Mouse (Mus musculus): ENCODE measurements around the gene Mpst. TPM values are rescaled to one million over a fixed set of nuclear protein-coding genes. Genes with fewer than 3 reads are reported as not detected.

Mpst gene
- 10 to 100 TPM; 50.5 to 55.2 TPM for total RNA-seq (2021)
- long read RNA-seq, partial matches to known transcripts = 0 of 2 reads
- long read RNA-seq, other reads (novel, unspliced or antisense) = 1 of 2 reads

DNA sequence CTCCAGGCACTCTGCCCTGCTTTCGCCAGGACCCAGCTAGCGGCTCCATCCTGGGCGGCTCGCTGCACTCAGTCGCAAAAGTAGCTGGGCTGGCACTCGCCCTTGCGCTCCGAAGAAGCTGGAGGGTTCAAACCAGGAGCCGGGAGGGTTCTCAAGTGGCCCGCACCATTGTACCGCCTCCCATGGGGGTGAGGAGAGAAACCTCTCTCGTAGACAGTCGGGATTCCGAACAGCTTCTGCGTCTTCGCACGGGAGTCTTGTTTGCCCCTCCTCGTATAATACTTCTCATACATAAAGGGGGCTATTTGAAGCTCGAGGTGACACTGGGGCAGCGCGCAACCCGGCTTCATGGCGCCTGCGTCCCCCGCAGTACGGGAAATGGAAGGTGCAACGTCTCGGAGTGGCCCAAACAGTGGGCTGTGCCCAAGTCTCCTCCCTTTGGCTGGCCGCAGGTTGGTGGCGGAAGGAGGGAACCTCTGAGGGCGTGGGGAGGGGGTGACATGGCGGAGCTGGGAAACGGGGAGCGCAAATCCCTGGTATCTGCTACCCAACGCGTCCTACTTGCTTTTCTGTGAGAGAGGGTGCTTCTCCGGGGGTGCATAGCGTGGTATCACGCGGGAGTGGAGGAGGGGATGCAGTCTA is at the start of gene Mpst:
Gene Mpst (plus strand): TSS at position 124 of the 642 bp plus-strand sequence.
- DNase-seq (ENCODE audit: low spot score in 2 of 2) = peak; percentile 89 to 93

- DNase-seq (ENCODE audit: low spot score in 2 of 2) = no peak
Observed at GRCm38 (mm10) chr15:78365916-78366315, 40.3 kb upstream of the Mpst start.

DNA sequence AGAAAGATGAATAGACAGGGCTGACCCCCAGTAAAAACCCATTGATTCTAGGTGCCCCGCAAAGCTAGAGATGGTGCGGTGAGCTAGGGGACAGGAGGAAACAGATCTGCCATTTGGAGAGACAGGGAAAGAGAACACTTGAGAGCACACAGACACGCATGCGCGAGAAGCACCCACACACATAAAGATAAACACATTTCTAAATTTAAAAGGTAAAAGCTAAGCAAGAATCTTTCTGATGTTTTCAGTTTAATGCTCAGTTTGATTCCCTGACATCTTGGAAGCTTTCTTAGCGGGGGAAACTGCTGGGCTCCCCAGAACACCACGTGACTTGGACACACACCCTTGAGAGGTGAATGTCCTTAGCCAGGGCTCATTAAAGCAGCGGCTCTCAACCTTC is 39.3 kb upstream of the Mpst start:
- no peak for DNase-seq (ENCODE audit: low spot score in 2 of 2)

GRCm38 (mm10) chr15:78367811-78368210 is 38.4 kb upstream of the Mpst start:
- no peak for DNase-seq (ENCODE audit: low spot score in 2 of 2)

- peak; percentile 63 to 70 for DNase-seq (ENCODE audit: low spot score in 2 of 2)
Observed at GRCm38 (mm10) chr15:78368926-78369346, 37.3 kb upstream of the Mpst start.

DNA sequence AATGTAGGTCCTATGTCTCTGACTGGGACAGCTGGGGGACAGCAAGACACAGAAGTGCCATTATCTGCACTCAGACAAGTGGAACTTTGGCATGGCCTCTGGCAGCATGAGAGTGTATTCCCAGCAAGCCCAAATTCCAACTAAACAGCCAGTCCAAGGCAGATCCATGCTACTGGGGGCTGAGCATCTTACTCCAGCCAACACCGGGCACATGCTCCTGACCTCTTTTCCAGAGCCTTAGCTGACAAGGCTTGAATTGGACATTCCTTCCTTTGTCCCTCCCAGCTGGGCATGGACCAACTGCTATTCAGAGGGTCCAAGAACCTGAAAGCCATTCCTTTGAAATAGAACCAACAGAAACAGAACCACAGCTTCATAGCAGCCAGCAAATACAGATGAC is 36.6 kb upstream of the Mpst start:
- DNase-seq (ENCODE audit: low spot score in 2 of 2) = peak; percentile 42 to 52

DNA sequence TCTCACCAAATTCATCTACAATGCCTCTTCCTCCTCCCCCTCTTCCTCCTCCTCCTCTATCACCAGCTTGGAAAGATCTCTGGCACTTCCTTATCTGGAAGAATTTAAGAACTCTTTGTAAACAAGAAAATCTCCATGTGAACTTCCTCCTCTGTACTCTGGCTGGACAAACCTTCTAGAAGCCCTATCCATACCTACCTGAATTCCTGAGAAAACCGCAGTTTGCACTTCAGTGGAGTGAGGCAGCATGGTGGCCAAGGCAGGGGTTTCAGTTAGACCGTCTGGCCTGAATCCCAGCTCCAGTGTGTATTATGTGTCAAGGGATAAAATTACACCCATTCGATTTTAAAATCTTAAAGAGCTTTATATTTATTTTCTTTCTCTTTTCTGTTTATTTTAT is 33.4 kb upstream of the Mpst start:
- no peak for DNase-seq (ENCODE audit: low spot score in 2 of 2)

DNA sequence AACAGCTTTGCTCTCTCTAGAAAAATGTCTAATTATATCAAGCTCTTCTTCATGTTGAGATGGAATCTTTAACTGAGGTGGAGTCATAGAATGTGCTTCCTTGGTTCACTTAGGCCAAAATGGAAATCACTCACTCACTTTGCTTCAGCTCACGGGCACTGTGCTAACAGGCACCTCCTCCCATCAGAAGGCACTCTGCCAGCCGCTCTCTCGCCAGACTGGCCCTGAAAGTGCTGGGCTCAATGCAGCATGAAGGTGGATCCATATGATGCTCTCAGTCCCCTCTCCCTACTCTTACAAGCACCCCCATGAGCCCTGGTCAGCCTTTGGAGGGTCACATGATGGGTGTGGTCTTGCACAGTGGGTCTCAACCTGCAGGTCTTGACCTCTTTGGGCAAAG is 32.0 kb upstream of the Mpst start:
- DNase-seq (ENCODE audit: low spot score in 2 of 2) = no peak

GRCm38 (mm10) chr15:78377859-78378258 is 28.4 kb upstream of the Mpst start:
- DNase-seq (ENCODE audit: low spot score in 2 of 2) = no peak

DNA sequence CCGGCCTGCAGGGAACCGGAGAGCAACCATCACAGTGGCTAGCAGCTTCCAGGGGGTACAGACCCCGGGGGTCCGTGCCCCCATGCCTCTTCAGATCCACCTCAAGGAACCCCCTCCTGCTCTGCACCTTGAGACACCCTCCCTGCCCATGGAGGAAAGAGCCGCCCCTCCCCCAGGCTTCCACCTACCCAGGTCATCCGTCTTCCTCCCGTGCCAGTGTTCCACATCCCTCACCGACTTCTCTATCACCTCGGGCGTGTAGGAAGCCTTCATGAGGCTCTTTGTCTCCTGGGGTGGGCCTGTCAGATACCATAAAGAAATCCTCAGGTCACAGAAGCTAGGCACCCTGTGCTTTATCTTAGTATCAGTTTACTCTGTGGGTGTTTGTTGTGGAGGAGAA is 27.7 kb upstream of the Mpst start:
- no peak for DNase-seq (ENCODE audit: low spot score in 2 of 2)

DNA sequence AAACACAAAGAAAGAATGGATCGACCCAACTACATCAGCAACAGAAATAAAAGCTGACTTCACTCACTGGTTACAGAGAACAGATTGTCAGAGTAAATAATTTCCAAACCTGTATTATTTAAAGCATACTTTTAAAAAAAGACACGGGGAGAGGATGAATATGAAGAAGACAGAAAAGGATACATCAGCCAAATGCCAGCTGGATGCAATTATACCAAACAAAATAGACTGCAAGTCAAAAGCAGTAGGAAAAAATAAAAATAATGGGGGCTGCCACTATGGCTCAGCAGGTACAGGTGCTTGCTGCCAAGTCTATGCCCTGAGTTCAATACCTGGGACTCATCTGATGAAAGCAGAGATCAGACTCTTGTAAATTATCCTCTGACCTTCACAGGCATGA is 26.0 kb upstream of the Mpst start:
- DNase-seq (ENCODE audit: low spot score in 2 of 2) = no peak

DNA sequence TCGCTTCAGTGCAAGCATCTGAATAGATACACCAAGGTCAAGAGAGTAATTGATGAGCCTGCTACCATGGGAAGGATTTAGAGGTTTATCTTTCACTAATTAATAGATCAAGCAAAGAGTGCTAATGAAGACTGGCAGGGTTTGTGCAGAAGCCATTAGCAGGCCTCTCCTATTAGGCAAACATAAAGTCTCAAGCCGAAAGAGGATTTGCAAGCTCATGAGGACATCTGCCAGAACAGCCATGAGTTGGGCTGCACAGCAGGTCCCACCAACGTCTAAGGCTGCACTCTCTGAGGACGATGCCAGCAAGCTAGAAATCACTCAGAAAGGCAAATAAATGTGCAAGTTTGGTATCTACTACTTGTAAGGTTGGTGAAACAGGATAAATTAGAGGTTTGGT is 25.5 kb upstream of the Mpst start:
- no peak for DNase-seq (ENCODE audit: low spot score in 2 of 2)

DNA sequence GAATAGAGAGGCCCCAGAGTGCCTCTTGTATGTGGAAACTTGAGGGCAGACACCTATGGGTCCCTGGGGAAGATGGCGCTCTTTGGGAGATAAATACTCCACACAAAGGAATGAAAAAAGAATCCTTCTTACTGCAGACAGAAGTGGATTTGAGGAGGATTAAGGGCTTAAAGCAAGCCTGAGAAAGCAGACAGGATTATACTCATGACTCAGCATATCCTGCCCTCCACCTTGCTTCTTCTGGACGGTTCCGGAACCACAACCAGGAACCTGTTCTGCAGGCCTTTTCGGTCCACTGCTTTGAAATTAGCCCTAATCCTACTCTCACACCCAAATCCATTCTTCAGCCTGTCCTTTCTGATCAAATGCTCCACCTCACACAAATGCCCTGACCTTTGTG is 24.1 kb upstream of the Mpst start:
- no peak for DNase-seq (ENCODE audit: low spot score in 2 of 2)

DNA sequence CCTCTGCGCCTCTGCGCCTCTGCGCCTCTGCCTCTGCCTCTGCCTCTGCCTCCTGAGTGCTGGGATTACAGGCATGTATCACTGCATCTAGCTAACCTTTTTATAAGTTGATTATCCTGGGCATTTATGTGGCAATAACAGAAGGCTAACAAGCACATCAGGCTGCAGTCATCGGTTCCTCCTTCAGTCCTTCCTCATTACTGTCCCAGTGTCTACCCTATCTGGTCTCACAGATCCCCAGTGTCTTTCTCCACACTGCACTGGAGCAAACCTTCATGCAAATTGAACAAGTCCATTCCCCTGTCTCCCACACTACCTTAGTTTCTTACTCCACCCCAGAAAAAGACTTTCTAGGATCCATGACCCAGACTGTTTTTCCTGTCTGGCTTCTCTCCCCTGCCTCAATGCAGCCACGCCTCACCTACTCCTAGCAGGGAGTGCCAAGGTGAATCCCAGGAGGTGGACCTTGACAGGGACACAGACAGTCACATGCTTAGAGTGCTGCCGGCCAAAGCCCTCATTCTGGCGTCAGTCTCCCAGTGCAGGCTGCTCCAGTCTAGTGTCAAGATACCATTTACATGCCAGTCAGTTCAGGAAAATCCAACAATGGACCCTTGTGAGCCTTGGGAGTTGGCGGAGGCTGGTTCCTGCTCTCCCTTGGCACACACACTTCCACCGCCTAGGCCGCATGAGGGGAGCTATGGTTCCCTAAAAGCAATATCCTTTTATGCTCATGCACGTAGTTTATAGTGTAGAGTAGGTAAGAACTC is 22.6 kb upstream of the Mpst start:
- DNase-seq (ENCODE audit: low spot score in 2 of 2) = peak; percentile 46 to 62

DNA sequence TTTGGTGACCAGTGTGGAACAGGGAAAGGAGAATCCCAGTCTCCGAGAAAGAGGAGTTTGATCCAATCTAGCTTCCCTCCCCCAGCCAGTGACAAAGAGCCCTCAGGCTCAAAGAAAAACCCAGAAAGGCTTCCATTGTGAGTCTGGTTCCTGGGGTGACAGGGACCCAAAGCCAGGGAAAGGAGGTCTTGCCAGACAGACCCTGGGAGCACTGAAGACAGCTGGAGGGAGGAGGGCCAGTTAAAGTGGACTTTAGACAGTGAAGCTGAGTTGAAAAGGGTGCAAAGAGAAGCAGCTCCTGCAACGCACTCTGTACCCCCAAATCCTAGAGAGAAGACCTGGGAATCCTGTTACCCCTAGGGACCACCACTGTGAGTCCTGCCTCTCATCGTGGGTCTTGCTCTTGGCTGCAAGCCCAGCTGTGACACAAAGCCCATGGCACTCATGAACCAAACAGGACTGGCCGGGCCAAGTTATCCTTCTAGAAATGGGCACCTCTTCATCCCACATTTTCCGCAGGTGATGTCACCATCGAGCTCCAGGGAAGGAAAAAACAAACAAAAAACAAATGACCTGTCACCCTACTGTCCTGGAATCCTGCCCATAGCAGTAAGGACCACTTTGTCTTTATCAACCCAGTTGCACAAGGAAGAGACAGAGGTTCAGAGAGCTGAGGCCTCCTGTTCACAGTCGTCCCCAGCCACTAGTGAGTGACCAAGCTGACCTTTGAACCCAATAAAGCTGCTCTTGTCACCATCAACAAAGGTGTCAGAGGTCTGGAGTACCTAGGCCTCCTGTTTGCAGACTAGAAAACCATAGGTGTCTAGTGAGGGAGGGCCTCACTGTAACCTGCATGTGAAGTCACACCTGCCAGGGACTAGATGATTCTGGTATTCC is 21.7 kb upstream of the Mpst start:
- DNase-seq (ENCODE audit: low spot score in 2 of 2) = peak; percentile 54 to 67

DNA sequence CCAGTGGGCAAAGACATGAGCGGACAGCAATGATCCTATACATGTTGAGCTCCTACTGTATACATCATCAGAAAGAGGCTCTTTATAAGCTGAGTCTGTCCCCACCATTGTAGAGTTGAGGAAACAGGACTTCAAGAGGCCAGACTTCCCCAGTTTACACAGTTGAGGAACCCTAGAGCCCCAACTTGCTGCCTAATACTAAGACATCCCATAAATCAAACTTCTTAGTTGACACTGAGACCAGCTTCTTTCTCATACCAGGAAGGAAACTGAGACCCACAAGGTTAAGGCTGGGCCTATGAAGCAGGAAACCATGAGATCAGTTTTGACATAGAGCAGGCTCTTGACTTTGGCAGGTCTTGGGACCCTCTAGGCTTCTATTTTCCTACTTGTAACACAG is 20.7 kb upstream of the Mpst start:
- no peak for DNase-seq (ENCODE audit: low spot score in 2 of 2)

DNA sequence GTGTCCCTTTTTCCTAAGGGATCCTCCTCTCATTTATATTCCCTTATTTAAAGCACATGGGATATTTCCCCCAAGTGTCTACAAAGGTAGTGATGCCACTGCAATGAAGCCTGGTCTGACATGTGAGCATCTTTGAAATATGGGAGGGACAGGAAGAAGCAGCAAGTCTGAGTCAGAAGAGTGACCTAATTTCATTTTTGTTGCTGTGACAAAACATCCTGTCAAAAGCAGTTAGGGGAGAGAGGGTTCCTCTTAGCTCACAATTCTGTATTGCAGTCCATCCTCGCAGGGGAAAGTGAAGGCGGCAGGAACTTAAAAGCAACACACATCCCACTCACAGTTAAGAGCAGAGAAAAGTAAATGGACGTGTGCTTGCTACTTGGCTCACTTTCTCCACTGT is 15.4 kb upstream of the Mpst start:
- no peak for DNase-seq (ENCODE audit: low spot score in 2 of 2)

DNA sequence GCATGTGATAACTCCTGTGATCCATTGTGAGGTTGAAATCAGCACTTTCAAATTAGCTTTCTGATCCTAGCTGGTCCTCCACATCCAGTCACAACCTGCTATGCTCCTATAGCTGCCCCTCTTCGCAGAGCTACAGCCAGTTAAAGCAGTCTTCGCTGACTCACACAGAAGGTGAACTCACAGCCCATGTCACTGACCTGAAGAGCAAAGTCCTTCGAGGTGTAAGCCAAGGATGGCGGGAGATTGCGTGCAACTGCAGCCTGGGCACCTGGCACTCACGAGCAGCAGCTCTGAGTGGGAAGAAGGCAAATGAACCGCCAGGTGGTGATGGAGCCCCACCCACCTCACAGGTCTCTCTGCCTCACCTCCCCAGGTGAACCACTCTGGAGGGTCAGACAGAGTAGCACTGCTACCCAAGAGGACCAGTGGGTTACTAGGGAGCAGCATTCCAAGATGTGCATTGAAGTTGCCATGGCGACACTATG is 10.7 kb upstream of the Mpst start, which contains the start of gene Tex33:
Gene Tex33 (minus strand): TSS at position 435 of the 485 bp plus-strand sequence.
- no peak for DNase-seq (ENCODE audit: low spot score in 2 of 2)

- no peak for DNase-seq (ENCODE audit: low spot score in 2 of 2)
Observed at GRCm38 (mm10) chr15:78401345-78401744, 4.9 kb upstream of the Mpst start.

GRCm38 (mm10) chr15:78401921-78402320 is 4.3 kb upstream of the Mpst start:
- DNase-seq (ENCODE audit: low spot score in 2 of 2) = peak; percentile 65 to 71

DNA sequence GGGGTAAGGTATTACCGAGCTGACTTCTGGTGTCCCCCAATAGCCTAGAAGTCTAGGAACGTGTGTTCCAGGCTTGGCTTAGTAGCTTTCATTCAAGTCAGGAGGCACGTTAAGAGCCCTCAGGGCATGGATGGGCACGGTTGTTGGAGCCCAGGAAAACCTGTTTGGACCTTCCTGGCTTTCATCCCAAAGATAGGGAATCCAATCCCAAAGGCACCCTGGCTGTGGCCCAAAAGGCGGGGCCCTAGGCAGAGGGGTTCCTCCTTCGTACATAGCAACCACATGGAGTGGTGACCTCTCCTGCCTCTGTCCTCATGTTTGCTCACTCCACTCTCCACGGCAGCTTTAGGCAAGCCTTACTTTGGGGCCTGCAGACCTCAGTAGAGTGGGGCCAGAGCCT is 3.8 kb upstream of the Mpst start:
- DNase-seq (ENCODE audit: low spot score in 2 of 2) = no peak

Measured in layer of hippocampus, postnatal 10 days (tissue).